ENCODE assay signal across 15 mouse cellular contexts in genomic region chr13:21178364-21178763, GRCm38 (mm10). TPM values are rescaled to one million over a fixed set of nuclear protein-coding genes. Genes with fewer than 3 reads are reported as not detected.
A peak's percentile ranks its signal among the peaks of the same experiment; 100 is the strongest.
DNase-seq lines count a peak whose midpoint lies in the region; ATAC-seq lines count a peak whose summit lies in the region.
"Had no signal": no experiment of that assay in that cellular context is flagged by ENCODE, and none has a peak within 500 bp of the region (broad histone marks: within the 10 kb centered on the region; RNA-seq: fewer than 3 reads in every experiment).

No protein-coding gene starts in this region.

- no peak overlapping the region for H3K9ac ChIP-seq in heart, embryonic 11.5 days (ENCODE audit: low read depth, low read length)
- H3K9ac ChIP-seq in lung, embryonic 16.5 days (ENCODE audit: low read length): no peak overlapping the region
- no peak overlapping the region for H3K9ac ChIP-seq in intestine, embryonic 14.5 days (ENCODE audit: low read length)
- H3K9ac ChIP-seq in neural tube, embryonic 13.5 days: 0 out of 2 replicates have a peak overlapping the region, but pooled peaks have one; percentile 90

- peaks cover 9% of the 10 kb centered on the region; the same call in 1 of the 2 replicates for H3K36me3 ChIP-seq in heart, embryonic 11.5 days (ENCODE audit: control insufficient read depth, insufficient read depth, low read length)
- peaks cover 7% of the 10 kb centered on the region for H3K36me3 ChIP-seq in lung, embryonic 16.5 days (ENCODE audit: control insufficient read depth, insufficient read depth, low read length)
- peaks cover 19% of the 10 kb centered on the region for H3K36me3 ChIP-seq in intestine, embryonic 14.5 days (ENCODE audit: control insufficient read depth, insufficient read depth, low read length)
- peaks cover 15% of the 10 kb centered on the region for H3K36me3 ChIP-seq in neural tube, embryonic 13.5 days

- ATAC-seq in heart, embryonic 11.5 days (replicated peaks; ENCODE audit: insufficient number of reproducible peaks, low FRiP score, low TSS enrichment): no peak
- ATAC-seq in lung, embryonic 16.5 days (ENCODE audit: low read depth): no peak
- ATAC-seq in intestine, embryonic 14.5 days (replicated peaks; ENCODE audit: low FRiP score, low TSS enrichment, low read depth): no peak
- ATAC-seq in neural tube, embryonic 13.5 days (ENCODE audit: low read depth): no peak

- no peaks in the 10 kb centered on the region for H3K27me3 ChIP-seq in heart, embryonic 11.5 days (ENCODE audit: control insufficient read depth, insufficient read depth, low read length)
- no peaks in the 10 kb centered on the region for H3K27me3 ChIP-seq in lung, embryonic 16.5 days (ENCODE audit: control insufficient read depth, insufficient read depth, low read depth, low read length)
- H3K27me3 ChIP-seq in intestine, embryonic 14.5 days (replicated peaks; ENCODE audit: control insufficient read depth, insufficient read depth, low read length): no peaks in the 10 kb centered on the region
- H3K27me3 ChIP-seq in neural tube, embryonic 13.5 days: no peaks in the 10 kb centered on the region
- H3K27me3 ChIP-seq: hindbrain, embryonic 15.5 days had no signal

- peak overlapping the region; percentile 92 for H3K4me2 ChIP-seq in heart, embryonic 11.5 days
- H3K4me2 ChIP-seq in lung, embryonic 16.5 days (ENCODE audit: low read depth, low read length): peak overlapping the region; percentile 91; the same call in 1 of the 2 replicates
- H3K4me2 ChIP-seq in intestine, embryonic 14.5 days (ENCODE audit: low read length): no peak overlapping the region
- peak overlapping the region; percentile 71 for H3K4me2 ChIP-seq in neural tube, embryonic 13.5 days

- no peaks in the 10 kb centered on the region for H3K9me3 ChIP-seq in heart, embryonic 11.5 days (replicated peaks; ENCODE audit: control insufficient read depth, low read length)
- no peaks in the 10 kb centered on the region for H3K9me3 ChIP-seq in lung, embryonic 16.5 days (ENCODE audit: control insufficient read depth, low read length)
- H3K9me3 ChIP-seq in intestine, embryonic 14.5 days (ENCODE audit: control insufficient read depth, low read length): no peaks in the 10 kb centered on the region
- H3K9me3 ChIP-seq in neural tube, embryonic 13.5 days: no peaks in the 10 kb centered on the region
- H3K9me3 ChIP-seq: hindbrain, embryonic 15.5 days had no signal

- DNase-seq in heart, postnatal 10 days: no peak
- no peak for DNase-seq in lung, postnatal 14 days
- DNase-seq in intestine, embryonic 14.5 days (ENCODE audit: low spot score): peak; percentile 45
- no peak for DNase-seq in adrenal gland, postnatal 10 days
- no peak for DNase-seq in ovary, adult 18-20 months (ENCODE audit: low spot score)
- DNase-seq: B cell, adult 2 months; embryo, embryonic 11 days; lung, adult 18-20 months; right cerebral cortex, postnatal 14 days had no signal

- 71% methylated on average over 5 of the region's 5 CpGs for WGBS in heart, embryonic 11.5 days (ENCODE audit: insufficient replicate concordance)
- WGBS in lung, embryonic 16.5 days: 80% methylated on average over 5 of the region's 5 CpGs
- WGBS in intestine, embryonic 14.5 days: 75% methylated on average over 5 of the region's 5 CpGs
- WGBS in neural tube, embryonic 13.5 days: 88% methylated on average over 5 of the region's 5 CpGs

- intact Hi-C loops in heart, postnatal 10 days (cut with DNase I): no loop called here

- no peak overlapping the region for H3K27ac ChIP-seq in heart, embryonic 11.5 days (ENCODE audit: low read depth, low read length)
- no peak overlapping the region; the same call in 1 of the 2 replicates for H3K27ac ChIP-seq in lung, embryonic 16.5 days (ENCODE audit: low read length)
- peak overlapping the region; percentile 77 for H3K27ac ChIP-seq in intestine, embryonic 14.5 days (ENCODE audit: low read depth)
- no peak overlapping the region for H3K27ac ChIP-seq in neural tube, embryonic 13.5 days (replicated peaks)
- H3K27ac ChIP-seq: hindbrain, embryonic 15.5 days had no signal

- H3K4me1 ChIP-seq in heart, embryonic 11.5 days (ENCODE audit: control insufficient read depth, insufficient read depth, low read length): peaks cover 16% of the 10 kb centered on the region
- H3K4me1 ChIP-seq in lung, embryonic 16.5 days (replicated peaks; ENCODE audit: control insufficient read depth, insufficient read depth, low read length): peaks cover 23% of the 10 kb centered on the region
- peaks cover 14% of the 10 kb centered on the region for H3K4me1 ChIP-seq in intestine, embryonic 14.5 days (replicated peaks; ENCODE audit: control insufficient read depth, insufficient read depth, low read length)
- peaks cover 31% of the 10 kb centered on the region for H3K4me1 ChIP-seq in neural tube, embryonic 13.5 days (replicated peaks)

- peak overlapping the region; percentile 89; the same call in 1 of the 2 replicates for H3K4me3 ChIP-seq in heart, embryonic 11.5 days (ENCODE audit: low read depth, low read length)
- H3K4me3 ChIP-seq in lung, embryonic 16.5 days (ENCODE audit: low read length): no peak overlapping the region
- H3K4me3 ChIP-seq in intestine, embryonic 14.5 days (ENCODE audit: low read depth, low read length): no peak overlapping the region
- H3K4me3 ChIP-seq in neural tube, embryonic 13.5 days: no peak overlapping the region

RNA-seq across cellular contexts. Expression of gene Trim27, which starts 0.9 kb away (rescaled TPM):
- 94.9 and 102 TPM in 2 replicates for polyA plus RNA-seq in heart, embryonic 11.5 days (2014; fragmentation: Nextera tagmentation; extraction: Ambion mirVana)
- total RNA-seq in heart, postnatal 10 days (2021): 10 to 100 TPM; 26.9 to 33.6 TPM
- polyA plus RNA-seq in lung, embryonic 16.5 days (2015; fragmentation: Nextera tagmentation; extraction: Ambion mirVana): 105 and 108 TPM in 2 replicates
- 167 and 169 TPM in 2 replicates for polyA plus RNA-seq in intestine, embryonic 14.5 days (2014; fragmentation: Nextera tagmentation; extraction: Ambion mirVana)
- 82.9 and 88.9 TPM in 2 replicates for polyA plus RNA-seq in neural tube, embryonic 13.5 days (2015; fragmentation: Nextera tagmentation; extraction: Ambion mirVana)
- total RNA-seq in adrenal gland, postnatal 10 days (2021): 10 to 100 TPM; 50.2 to 51.9 TPM

RNA-seq across cellular contexts. Expression of gene Olfr1368, which starts 32.7 kb away (rescaled TPM):
- not detected in 2 replicates for polyA plus RNA-seq in heart, embryonic 11.5 days (2014; fragmentation: Nextera tagmentation; extraction: Ambion mirVana)
- total RNA-seq in heart, postnatal 10 days (2021): not detected
- not detected in 2 replicates for polyA plus RNA-seq in lung, embryonic 16.5 days (2015; fragmentation: Nextera tagmentation; extraction: Ambion mirVana)
- polyA plus RNA-seq in intestine, embryonic 14.5 days (2014; fragmentation: Nextera tagmentation; extraction: Ambion mirVana): not detected in 2 replicates
- not detected in 2 replicates for polyA plus RNA-seq in neural tube, embryonic 13.5 days (2015; fragmentation: Nextera tagmentation; extraction: Ambion mirVana)
- not detected for total RNA-seq in adrenal gland, postnatal 10 days (2021)
- total RNA-seq: layer of hippocampus, postnatal 14 days had no signal
- polyA plus RNA-seq: hindbrain, embryonic 15.5 days; thymus, postnatal 0 days had no signal

RNA-seq across cellular contexts. Expression of gene Olfr263, which starts 48.9 kb away (rescaled TPM):
- not detected in 2 replicates for polyA plus RNA-seq in heart, embryonic 11.5 days (2014; fragmentation: Nextera tagmentation; extraction: Ambion mirVana)
- not detected for total RNA-seq in heart, postnatal 10 days (2021)
- not detected in 2 replicates for polyA plus RNA-seq in lung, embryonic 16.5 days (2015; fragmentation: Nextera tagmentation; extraction: Ambion mirVana)
- polyA plus RNA-seq in intestine, embryonic 14.5 days (2014; fragmentation: Nextera tagmentation; extraction: Ambion mirVana): not detected in 2 replicates
- polyA plus RNA-seq in neural tube, embryonic 13.5 days (2015; fragmentation: Nextera tagmentation; extraction: Ambion mirVana): not detected in 2 replicates
- total RNA-seq in adrenal gland, postnatal 10 days (2021): not detected
- total RNA-seq: layer of hippocampus, postnatal 14 days had no signal
- polyA plus RNA-seq: hindbrain, embryonic 15.5 days; thymus, postnatal 0 days had no signal
